Mouse (Mus musculus) MEL (cell line): ENCODE data around the gene Pdzd7. TPM values are rescaled to one million over a fixed set of nuclear protein-coding genes. Genes with fewer than 3 reads are reported as not detected.

Experiments used
- DNase-seq: peaks from one replicate; pipeline ENCODE4 v3.0.0; 2011; ENCODE audit warnings: low read depth, low spot score
- H3K27ac ChIP-seq: 2 replicates; pipeline ENCODE4 v1.5.1; 2012; ENCODE audit warnings: low read depth, mild to moderate bottlenecking, control low read depth, low read length, moderate library complexity; ENCODE audit not compliant: control insufficient read depth
- H3K27me3 ChIP-seq, 2 experiments: fragments of 150-350 bp in 1 of 2; sonication (generic) in 1 of 2; 2 replicates each; pipeline ENCODE4 v1.6.1; 2012; ENCODE audit warnings: low read length in 2 of 2, mild to moderate bottlenecking in 2 of 2, improper control_type of control experiment in 1 of 2, moderate library complexity in 1 of 2; ENCODE audit not compliant: insufficient read depth in 2 of 2, control insufficient read depth in 1 of 2
- H3K36me3 ChIP-seq, 2 experiments: 2 replicates each; pipeline ENCODE4 v1.6.1; 2012 to 2014; ENCODE audit warnings: low read length in 2 of 2, improper control_type of control experiment in 1 of 2, inconsistent platforms in 1 of 2, mild to moderate bottlenecking in 1 of 2; ENCODE audit not compliant: insufficient read depth in 2 of 2, control insufficient read depth in 1 of 2
- H3K4me1 ChIP-seq, 2 experiments: fragments of 150-350 bp in 1 of 2; sonication (generic) in 1 of 2; 2 replicates each; pipeline ENCODE4 v1.6.1; 2012; ENCODE audit warnings: low read length in 2 of 2, improper control_type of control experiment in 1 of 2, mild to moderate bottlenecking in 1 of 2; ENCODE audit not compliant: insufficient read depth in 2 of 2, control insufficient read depth in 1 of 2
- H3K4me3 ChIP-seq, 2 experiments: fragments of 150-350 bp in 1 of 2; sonication (generic) in 1 of 2; 2 replicates each; pipeline ENCODE4 v1.5.1; 2012; ENCODE audit warnings: low read depth in 2 of 2, low read length in 2 of 2, mild to moderate bottlenecking in 2 of 2, moderate library complexity in 2 of 2, control low read depth in 1 of 2, improper control_type of control experiment in 1 of 2; ENCODE audit not compliant: control insufficient read depth in 1 of 2, insufficient read depth in 1 of 2
- H3K79me2 ChIP-seq: 2 replicates; pipeline ENCODE4 v1.6.1; 2012; ENCODE audit warnings: mild to moderate bottlenecking, low read length, moderate library complexity; ENCODE audit not compliant: control insufficient read depth, poor library complexity, insufficient read depth
- H3K9ac ChIP-seq: 2 replicates; pipeline ENCODE4 v1.6.1; 2012; ENCODE audit warnings: low read depth, mild to moderate bottlenecking, control low read depth, low read length, moderate library complexity; ENCODE audit not compliant: control insufficient read depth, poor library complexity, severe bottlenecking
- H3K9me3 ChIP-seq: fragments of 150-350 bp; sonication (generic); replicated peaks from 2 replicates; pipeline ENCODE4 v1.6.1; 2012; ENCODE audit warnings: mild to moderate bottlenecking, low read length, improper control_type of control experiment, moderate library complexity; ENCODE audit not compliant: insufficient read depth
- BHLHE40 ChIP-seq: IDR thresholded peaks from 2 replicates; pipeline ENCODE4 v1.6.1; 2012; ENCODE audit warnings: low read depth, mild to moderate bottlenecking, inconsistent platforms, low read length, improper control_type of control experiment, borderline replicate concordance
- CHD1 ChIP-seq: IDR thresholded peaks from 2 replicates; pipeline ENCODE4 v1.6.1; 2012; ENCODE audit warnings: low read depth, mild to moderate bottlenecking, inconsistent platforms, low read length, improper control_type of control experiment
- CHD2 ChIP-seq: IDR thresholded peaks from 2 replicates; pipeline ENCODE4 v1.6.1; 2011; ENCODE audit warnings: low read length, improper control_type of control experiment
- CTCF ChIP-seq, 3 experiments: IDR thresholded peaks in 2 of 3; conservative IDR thresholded peaks in 1 of 3; 2 replicates each; pipeline ENCODE4 v1.5.1; 2011 to 2012; ENCODE audit warnings: low read length in 3 of 3, low read depth in 2 of 3, mild to moderate bottlenecking in 2 of 3, improper control_type of control experiment in 1 of 3, inconsistent platforms in 1 of 3, mixed read lengths in 1 of 3, moderate library complexity in 1 of 3; ENCODE audit not compliant: control insufficient read depth in 1 of 3, insufficient read depth in 1 of 3, poor library complexity in 1 of 3, severe bottlenecking in 1 of 3
- E2F4 ChIP-seq: IDR thresholded peaks from 2 replicates; pipeline ENCODE4 v1.6.1; 2011; ENCODE audit warnings: low read depth, low read length, improper control_type of control experiment, borderline replicate concordance
- ELF1 ChIP-seq: IDR thresholded peaks from 2 replicates; pipeline ENCODE4 v1.6.1; 2014; ENCODE audit warnings: low read depth, mild to moderate bottlenecking, inconsistent platforms, low read length, improper control_type of control experiment, moderate library complexity
- EP300 ChIP-seq, 2 experiments: IDR thresholded peaks; 2 replicates each; pipeline ENCODE4 v1.6.1; 2011; ENCODE audit warnings: improper control_type of control experiment in 2 of 2, low read length in 2 of 2, low read depth in 1 of 2, mild to moderate bottlenecking in 1 of 2
- GABPA ChIP-seq: IDR thresholded peaks from 2 replicates; pipeline ENCODE4 v1.6.1; 2012; ENCODE audit warnings: low read depth, mild to moderate bottlenecking, inconsistent platforms, low read length, improper control_type of control experiment, moderate library complexity
- GATA1 ChIP-seq: IDR thresholded peaks from 2 replicates; pipeline ENCODE4 v1.6.1; 2011; ENCODE audit warnings: low read depth, low read length, improper control_type of control experiment
- HCFC1 ChIP-seq: IDR thresholded peaks from 2 replicates; pipeline ENCODE4 v1.6.1; 2012; ENCODE audit warnings: low read depth, mild to moderate bottlenecking, inconsistent platforms, low read length, improper control_type of control experiment, moderate library complexity
- JUND ChIP-seq: IDR thresholded peaks from 2 replicates; pipeline ENCODE4 v1.6.1; 2011; ENCODE audit warnings: low read depth, mild to moderate bottlenecking, improper control_type of control experiment, low read length
- KAT2A ChIP-seq: conservative IDR thresholded peaks from 2 replicates; pipeline ENCODE4 v1.6.1; 2012; ENCODE audit warnings: low read depth, low read length, improper control_type of control experiment, inconsistent platforms
- MAFK ChIP-seq: IDR thresholded peaks from 2 replicates; pipeline ENCODE4 v1.6.1; 2011; ENCODE audit warnings: low read depth, mild to moderate bottlenecking, low read length, improper control_type of control experiment, borderline replicate concordance
- MAX ChIP-seq: IDR thresholded peaks from 2 replicates; pipeline ENCODE4 v1.6.1; 2011; ENCODE audit warnings: low read length, improper control_type of control experiment
- MAZ ChIP-seq: IDR thresholded peaks from 2 replicates; pipeline ENCODE4 v1.6.1; 2012; ENCODE audit warnings: low read depth, mild to moderate bottlenecking, inconsistent platforms, low read length, improper control_type of control experiment
- MEF2A ChIP-seq: IDR thresholded peaks from 2 replicates; pipeline ENCODE4 v1.6.1; 2014; ENCODE audit warnings: low read depth, mild to moderate bottlenecking, inconsistent platforms, low read length, improper control_type of control experiment; ENCODE audit not compliant: poor library complexity, insufficient replicate concordance, severe bottlenecking; ENCODE audit errors: extremely low read depth
- MXI1 ChIP-seq: IDR thresholded peaks from 2 replicates; pipeline ENCODE4 v1.6.1; 2011; ENCODE audit warnings: mild to moderate bottlenecking, low read depth, low read length, improper control_type of control experiment
- MYB ChIP-seq: IDR thresholded peaks from 2 replicates; pipeline ENCODE4 v1.6.1; 2011; ENCODE audit warnings: mild to moderate bottlenecking, low read depth, low read length, improper control_type of control experiment
- NELFE ChIP-seq: IDR thresholded peaks from 2 replicates; pipeline ENCODE4 v1.6.1; 2011; ENCODE audit warnings: low read depth, low read length, improper control_type of control experiment
- NRF1 ChIP-seq: IDR thresholded peaks from 2 replicates; pipeline ENCODE4 v1.6.1; 2014; ENCODE audit warnings: low read depth, mild to moderate bottlenecking, inconsistent platforms, low read length, improper control_type of control experiment, moderate library complexity; ENCODE audit not compliant: poor library complexity, insufficient read depth, severe bottlenecking
- POLR2A ChIP-seq, 2 experiments: IDR thresholded peaks; 2 replicates each; pipeline ENCODE4 v1.6.1; 2011 to 2012; ENCODE audit warnings: low read length in 2 of 2, mild to moderate bottlenecking in 2 of 2, control low read depth in 1 of 2, improper control_type of control experiment in 1 of 2, low read depth in 1 of 2, moderate library complexity in 1 of 2; ENCODE audit not compliant: control insufficient read depth in 1 of 2, insufficient read depth in 1 of 2, poor library complexity in 1 of 2
- POLR2AphosphoS2 ChIP-seq: IDR thresholded peaks from 2 replicates; pipeline ENCODE4 v1.6.1; 2011; ENCODE audit warnings: low read length, improper control_type of control experiment
- POLR2AphosphoS5 ChIP-seq: IDR thresholded peaks from 2 replicates; pipeline ENCODE4 v1.6.1; 2012; ENCODE audit warnings: low read depth, borderline replicate concordance, mild to moderate bottlenecking, inconsistent platforms, low read length, moderate library complexity, mixed read lengths
- RAD21 ChIP-seq: IDR thresholded peaks from 2 replicates; pipeline ENCODE4 v1.6.1; 2011; ENCODE audit warnings: mild to moderate bottlenecking, low read depth, low read length, improper control_type of control experiment
- RCOR1 ChIP-seq: IDR thresholded peaks from 2 replicates; pipeline ENCODE4 v1.6.1; 2012; ENCODE audit warnings: low read depth, mild to moderate bottlenecking, inconsistent platforms, low read length, improper control_type of control experiment
- SIN3A ChIP-seq: IDR thresholded peaks from 2 replicates; pipeline ENCODE4 v1.6.1; 2012; ENCODE audit warnings: low read length, improper control_type of control experiment, inconsistent platforms
- SMC3 ChIP-seq: IDR thresholded peaks from 2 replicates; pipeline ENCODE4 v1.6.1; 2011; ENCODE audit warnings: low read depth, low read length, improper control_type of control experiment
- TAL1 ChIP-seq: IDR thresholded peaks from 2 replicates; pipeline ENCODE4 v1.6.1; 2012; ENCODE audit warnings: mild to moderate bottlenecking, inconsistent platforms, low read length, moderate library complexity, mixed read lengths
- TBP ChIP-seq: IDR thresholded peaks from 2 replicates; pipeline ENCODE4 v1.8.0; 2011; ENCODE audit warnings: low read depth, low read length, improper control_type of control experiment
- TCF12 ChIP-seq: IDR thresholded peaks from 2 replicates; pipeline ENCODE4 v1.6.1; 2014; ENCODE audit warnings: low read depth, mild to moderate bottlenecking, inconsistent platforms, low read length, improper control_type of control experiment, moderate library complexity
- USF1 ChIP-seq: IDR thresholded peaks from 2 replicates; pipeline ENCODE4 v1.6.1; 2014; ENCODE audit warnings: low read depth, mild to moderate bottlenecking, inconsistent platforms, low read length, improper control_type of control experiment, moderate library complexity
- USF2 ChIP-seq, 2 experiments: IDR thresholded peaks; 2 replicates each; pipeline ENCODE4 v1.6.1; 2011 to 2012; ENCODE audit warnings: improper control_type of control experiment in 2 of 2, low read length in 2 of 2, borderline replicate concordance in 1 of 2, inconsistent platforms in 1 of 2, low read depth in 1 of 2, mild to moderate bottlenecking in 1 of 2; ENCODE audit not compliant: insufficient read depth in 1 of 2
- ZC3H11A ChIP-seq: IDR thresholded peaks from 2 replicates; pipeline ENCODE4 v1.6.1; 2012; ENCODE audit warnings: low read depth, mild to moderate bottlenecking, inconsistent platforms, low read length, improper control_type of control experiment
- ZKSCAN1 ChIP-seq: IDR thresholded peaks from 2 replicates; pipeline ENCODE4 v1.6.1; 2012; ENCODE audit warnings: low read depth, mild to moderate bottlenecking, inconsistent platforms, low read length, improper control_type of control experiment, moderate library complexity
- ZMIZ1 ChIP-seq: IDR thresholded peaks from 2 replicates; pipeline ENCODE4 v1.6.1; 2012; ENCODE audit warnings: low read depth, mild to moderate bottlenecking, inconsistent platforms, low read length, improper control_type of control experiment, moderate library complexity
- ZNF384 ChIP-seq: IDR thresholded peaks from 2 replicates; pipeline ENCODE4 v1.6.1; 2012; ENCODE audit warnings: low read depth, mild to moderate bottlenecking, inconsistent platforms, low read length, improper control_type of control experiment
- polyA plus RNA-seq, 2 experiments: library from polyadenylated mRNA; stranded (reverse) in 1 of 2; unstranded in 1 of 2; fragments of >175 nt in 1 of 2; fragments of >200 nt in 1 of 2; gene quantifications; 2 replicates each; pipeline versions ENCODE4 v1.2.1 to v1.2.4; 2012; ENCODE audit warnings: low replicate concordance in 2 of 2, low read depth in 1 of 2; ENCODE audit not compliant: insufficient read length in 2 of 2, insufficient read depth in 1 of 2, missing spikeins in 1 of 2
- total RNA-seq: library from RNA; depleted of rRNA; stranded (reverse); fragments of 300-350 nt; gene quantifications from 2 replicates; pipeline ENCODE4 v1.2.3, GENCODE M21; 2012

Gene Pdzd7
- total and polyA plus RNA-seq, 3 experiments: 0.08 to 0.56 TPM; not detected in 1

- Histone ChIP-seq H3K4me1 (peaks cover 0 to 23% of the 10 kb centered on the region in 2 experiments; a peak in 2 of 4 replicates), H3K9me3 (no peaks in the 10 kb centered on the region), H3K9ac (peak overlapping the region; percentile 86), H3K36me3 (peaks cover 0 to 15% of the 10 kb centered on the region in 2 experiments; a peak in 2 of 4 replicates), H3K27ac (peak overlapping the region; percentile 98), H3K4me3 (peak overlapping the region; percentile 75 to 77), H3K27me3 (peaks cover 0 to 6% of the 10 kb centered on the region in 2 experiments; a peak in 1 of 4 replicates), H3K79me2 (peaks cover 5% of the 10 kb centered on the region; the same call in 1 of the 2 replicates)
- peak; percentile 97 for DNase-seq
- TF ChIP-seq MXI1 (0 out of 2 replicates have a peak, but pooled peaks have one; percentile 63), GATA1 (0 out of 2 replicates have a peak, but pooled peaks have one; percentile 13), POLR2AphosphoS5 (no peak), CHD2 (no peak), TAL1 (no peak), BHLHE40 (0 out of 2 replicates have a peak, but pooled peaks have one; percentile 50), MAFK (no peak), MEF2A (no peak), TBP (peak; percentile 51; the same call in 1 of the 2 replicates), ZC3H11A (0 out of 2 replicates have a peak, but pooled peaks have one; percentile 22), USF1 (peak; percentile 62), POLR2AphosphoS2 (no peak), NRF1 (no peak), RCOR1 (peak; percentile 44), GABPA (no peak), TCF12 (no peak), E2F4 (no peak), JUND (no peak), POLR2A (IDR thresholded peaks at IDR 0.05; ENCODE audit: control insufficient read depth in 1 of 2, insufficient read depth in 1 of 2, low read depth in 1 of 2, low read length in 2 of 2, poor library complexity in 1 of 2) (no peak), RAD21 (peak; percentile 57), ELF1 (no peak), ZMIZ1 (no peak), ZKSCAN1 (no peak), SIN3A (peak; percentile 87), CTCF (IDR thresholded peaks at IDR 0.05 in 2 of 3, conservative IDR thresholded peaks at IDR 0.05 in 1 of 3; ENCODE audit: control insufficient read depth in 1 of 3, insufficient read depth in 1 of 3, low read depth in 2 of 3, low read length in 3 of 3, poor library complexity in 1 of 3, severe bottlenecking in 1 of 3) (peak; percentile 93 to 96 (median 94)), USF2 (IDR thresholded peaks at IDR 0.05; ENCODE audit: borderline replicate concordance in 1 of 2, insufficient read depth in 1 of 2, low read depth in 1 of 2, low read length in 2 of 2) (no peak), HCFC1 (no peak; the same call in 1 of the 2 replicates), EP300 (IDR thresholded peaks at IDR 0.05; ENCODE audit: low read depth in 1 of 2, low read length in 2 of 2) (peak; percentile 24 to 29; a peak in 1 of 4 replicates), SMC3 (peak; percentile 74), ZNF384 (0 out of 2 replicates have a peak, but pooled peaks have one; percentile 32), CHD1 (no peak), NELFE (no peak), MAZ (no peak), KAT2A (no peak; the same call in 1 of the 2 replicates), MYB (peak; percentile 71), MAX (peak; percentile 51)
These were observed 28.5 kb upstream of the Pdzd7 start for GRCm38 (mm10) chr19:45073871-45074542.
